ENCODE assay signal across 20 mouse cellular contexts in genomic region chr1:192101359-192101758, GRCm38 (mm10). TPM values are rescaled to one million over a fixed set of nuclear protein-coding genes. Genes with fewer than 3 reads are reported as not detected.
DNase-seq lines count a peak whose midpoint lies in the region; ATAC-seq lines count a peak whose summit lies in the region.
"Had no signal": no experiment of that assay in that cellular context is flagged by ENCODE, and none has a peak within 500 bp of the region (broad histone marks: within the 10 kb centered on the region; RNA-seq: fewer than 3 reads in every experiment).

No protein-coding gene starts in this region.

- peak; percentile 30 for DNase-seq in layer of hippocampus, adult 11-12 months (ENCODE audit: low spot score)
- DNase-seq in layer of hippocampus, postnatal 25 days (ENCODE audit: extremely low spot score in 1 of 2, low spot score in 1 of 2) = no peak
- DNase-seq in MN1 (ENCODE audit: low spot score) = peak; percentile 25
- DNase-seq in right cerebral cortex, postnatal 25 days = peak; percentile 70
- no peak for DNase-seq in gastrocnemius, postnatal 14 days
- DNase-seq in gastrocnemius, postnatal 10 days = no peak
- DNase-seq: adrenal gland, adult 8-10 months; cerebellum, adult 8-10 months; heart, postnatal 36 days; lung, postnatal 10 days had no signal

- peak; percentile 74 for ATAC-seq in intestine, embryonic 16.5 days
- no peak for ATAC-seq in forebrain, embryonic 15.5 days (replicated peaks)
- ATAC-seq: hindbrain, postnatal 0 days had no signal

- no peak overlapping the region for H3K4me3 ChIP-seq in intestine, embryonic 16.5 days (ENCODE audit: low read length)
- no peak overlapping the region for H3K4me3 ChIP-seq in forebrain, embryonic 15.5 days
- H3K4me3 ChIP-seq: embryonic facial prominence, embryonic 15.5 days; heart, embryonic 12.5 days; layer of hippocampus, adult 2 months; limb, embryonic 13.5 days; liver, embryonic 15.5 days; midbrain, embryonic 12.5 days; myocyte had no signal

- WGBS in intestine, embryonic 16.5 days = 64% methylated on average over 8 of the region's 8 CpGs
- 80% methylated on average over 8 of the region's 8 CpGs for WGBS in forebrain, embryonic 15.5 days

- H3K36me3 ChIP-seq in intestine, embryonic 16.5 days (ENCODE audit: control insufficient read depth, insufficient read depth, low read length) = peaks cover 2% of the 10 kb centered on the region; the same call in 1 of the 2 replicates
- peaks cover 34% of the 10 kb centered on the region for H3K36me3 ChIP-seq in forebrain, embryonic 15.5 days

- no peak overlapping the region for H3K27ac ChIP-seq in intestine, embryonic 16.5 days (ENCODE audit: low read length)
- H3K27ac ChIP-seq in forebrain, embryonic 15.5 days (replicated peaks) = no peak overlapping the region
- H3K27ac ChIP-seq: embryonic facial prominence, embryonic 15.5 days; hindbrain, postnatal 0 days; layer of hippocampus, adult 2 months; limb, embryonic 13.5 days; liver, embryonic 15.5 days; midbrain, embryonic 12.5 days had no signal

- intact Hi-C loops in gastrocnemius, postnatal 14 days (cut with DNase I; ENCODE audit: low total_unique reads) = no loop called here

- H3K9me3 ChIP-seq in intestine, embryonic 16.5 days (ENCODE audit: control insufficient read depth, low read length) = no peaks in the 10 kb centered on the region
- no peaks in the 10 kb centered on the region for H3K9me3 ChIP-seq in forebrain, embryonic 15.5 days
- H3K9me3 ChIP-seq: embryonic facial prominence, embryonic 15.5 days; heart, embryonic 12.5 days; limb, embryonic 13.5 days; liver, embryonic 15.5 days; midbrain, embryonic 12.5 days had no signal

- no peaks in the 10 kb centered on the region for H3K27me3 ChIP-seq in intestine, embryonic 16.5 days (replicated peaks; ENCODE audit: control insufficient read depth, insufficient read depth, low read length)
- no peaks in the 10 kb centered on the region for H3K27me3 ChIP-seq in forebrain, embryonic 15.5 days
- H3K27me3 ChIP-seq: embryonic facial prominence, embryonic 15.5 days; heart, embryonic 12.5 days; limb, embryonic 13.5 days; liver, embryonic 15.5 days; midbrain, embryonic 12.5 days had no signal

- H3K4me2 ChIP-seq in intestine, embryonic 16.5 days (ENCODE audit: low read depth, low read length) = no peak overlapping the region
- H3K4me2 ChIP-seq in forebrain, embryonic 15.5 days (replicated peaks) = no peak overlapping the region
- H3K4me2 ChIP-seq: embryonic facial prominence, embryonic 15.5 days; heart, embryonic 12.5 days; limb, embryonic 13.5 days; liver, embryonic 15.5 days; midbrain, embryonic 12.5 days had no signal

- H3K9ac ChIP-seq in intestine, embryonic 16.5 days (ENCODE audit: low read depth, low read length) = no peak overlapping the region
- no peak overlapping the region for H3K9ac ChIP-seq in forebrain, embryonic 15.5 days (replicated peaks)
- H3K9ac ChIP-seq: embryonic facial prominence, embryonic 15.5 days; heart, embryonic 12.5 days; limb, embryonic 13.5 days; liver, embryonic 15.5 days; midbrain, embryonic 12.5 days had no signal

- peaks cover 7% of the 10 kb centered on the region; the same call in 1 of the 2 replicates for H3K4me1 ChIP-seq in intestine, embryonic 16.5 days (ENCODE audit: control insufficient read depth, insufficient read depth, low read length)
- H3K4me1 ChIP-seq in forebrain, embryonic 15.5 days = no peaks in the 10 kb centered on the region
- H3K4me1 ChIP-seq: embryonic facial prominence, embryonic 15.5 days; limb, embryonic 13.5 days; midbrain, embryonic 12.5 days had no signal

RNA-seq across cellular contexts. Expression of gene Traf5, which starts 9.0 kb away (rescaled TPM):
- total RNA-seq in layer of hippocampus, postnatal 25 days (2021) = 1 to 10 TPM; 2.6 to 4.9 TPM
- polyA plus RNA-seq in intestine, embryonic 16.5 days (2015; fragmentation: Nextera tagmentation; extraction: Ambion mirVana) = 17.5 and 20.7 TPM in 2 replicates
- total RNA-seq in gastrocnemius, postnatal 14 days (2021) = 1 to 10 TPM; 3.6 to 5.6 TPM
- 2.4 and 3.1 TPM in 2 replicates for polyA plus RNA-seq in forebrain, embryonic 15.5 days (2015; fragmentation: Nextera tagmentation; extraction: Ambion mirVana)
- 10 to 100 TPM in 1 of 2 experiments, 1 to 10 TPM in 1; 9.4 to 13.1 TPM for total RNA-seq in gastrocnemius, postnatal 10 days (2021)

RNA-seq across cellular contexts. Expression of gene Rcor3, which starts 36.5 kb away (rescaled TPM):
- total RNA-seq in layer of hippocampus, postnatal 25 days (2021) = 10 to 100 TPM; 36.4 to 51.1 TPM
- polyA plus RNA-seq in intestine, embryonic 16.5 days (2015; fragmentation: Nextera tagmentation; extraction: Ambion mirVana) = 22.3 and 24.8 TPM in 2 replicates
- 10 to 100 TPM; 17.5 to 19.8 TPM for total RNA-seq in gastrocnemius, postnatal 14 days (2021)
- polyA plus RNA-seq in forebrain, embryonic 15.5 days (2015; fragmentation: Nextera tagmentation; extraction: Ambion mirVana) = 23.8 and 24.8 TPM in 2 replicates
- 10 to 100 TPM; 23.9 to 35.8 TPM for total RNA-seq in gastrocnemius, postnatal 10 days (2021)

Comparison
In these comparisons a context has a peak if more than half of its experiments do, and no peak if none do; other contexts are left out.
1. DNase-seq: peak in layer of hippocampus, adult 11-12 months (single experiment), MN1 (single experiment) and right cerebral cortex, postnatal 25 days (single experiment); none in layer of hippocampus, postnatal 25 days (0 of 2), gastrocnemius, postnatal 14 days (single experiment) and gastrocnemius, postnatal 10 days (single experiment).